Mouse (Mus musculus): ENCODE measurements at regions not wholly inside any gene's neighbourhood (a gene's known extent, or its start where the extent isn't known, plus 50 kb on each side); places are given as distances from the start of the nearest gene placed in this dataset.

GRCm38 (mm10) chrX:77432846-77433810, 77.7 kb upstream of the Tbl1x start:
- peak overlapping the region; percentile 16 for H3K4me3 ChIP-seq (ENCODE audit: low read depth, low read length)
- H3K27ac ChIP-seq (ENCODE audit: low read depth, low read length), result peak overlapping the region; percentile 76
- H3K4me2 ChIP-seq (ENCODE audit: low read depth), result peak overlapping the region; percentile 39
- 30% methylated on average over 26 of the region's 29 CpGs for WGBS
- H3K36me3 ChIP-seq (ENCODE audit: insufficient read depth), result no peaks in the 10 kb centered on the region
- H3K4me1 ChIP-seq (ENCODE audit: insufficient read depth), result no peaks in the 10 kb centered on the region
- no peaks in the 10 kb centered on the region for H3K9me3 ChIP-seq (ENCODE audit: low read length)
- no peak for TF ChIP-seq CTCF (IDR thresholded peaks at IDR 0.05; ENCODE audit: low read depth)
- H3K27me3 ChIP-seq (ENCODE audit: insufficient read depth, low read length), result no peaks in the 10 kb centered on the region
- peak overlapping the region; percentile 28; the same call in 1 of the 2 replicates for H3K9ac ChIP-seq
- DNase-seq (peak; percentile 96), ATAC-seq (peak; percentile 96)

GRCm38 (mm10) chrX:77433811-77434192, 77.0 kb upstream of the Tbl1x start:
- 33% methylated on average over 3 of the region's 3 CpGs for WGBS
- no peak for TF ChIP-seq CTCF (IDR thresholded peaks at IDR 0.05; ENCODE audit: low read depth)
- H3K9me3 ChIP-seq (ENCODE audit: low read length), result no peaks in the 10 kb centered on the region
- H3K4me1 ChIP-seq (ENCODE audit: insufficient read depth), result no peaks in the 10 kb centered on the region
- peak; percentile 52 for ATAC-seq
- H3K4me3 ChIP-seq (ENCODE audit: low read depth, low read length), result peak overlapping the region; percentile 12; the same call in 1 of the 2 replicates
- peak overlapping the region; percentile 76 for H3K27ac ChIP-seq (ENCODE audit: low read depth, low read length)
- DNase-seq, result no peak
- no peaks in the 10 kb centered on the region for H3K36me3 ChIP-seq (ENCODE audit: insufficient read depth)
- peak overlapping the region; percentile 28; the same call in 1 of the 2 replicates for H3K9ac ChIP-seq
- peak overlapping the region; percentile 39 for H3K4me2 ChIP-seq (ENCODE audit: low read depth)
- H3K27me3 ChIP-seq (ENCODE audit: insufficient read depth, low read length), result no peaks in the 10 kb centered on the region

GRCm38 (mm10) chrX:77443852-77444492, 66.8 kb upstream of the Tbl1x start:
- no peak overlapping the region for H3K9ac ChIP-seq
- no peaks in the 10 kb centered on the region for H3K27me3 ChIP-seq (ENCODE audit: insufficient read depth, low read length)
- no peaks in the 10 kb centered on the region for H3K36me3 ChIP-seq (ENCODE audit: insufficient read depth)
- no peaks in the 10 kb centered on the region for H3K4me1 ChIP-seq (ENCODE audit: insufficient read depth)
- peak; percentile 61 for ATAC-seq
- 24% methylated on average over 3 of the region's 3 CpGs for WGBS
- no peak overlapping the region for H3K4me3 ChIP-seq (ENCODE audit: low read depth, low read length)
- TF ChIP-seq CTCF (IDR thresholded peaks at IDR 0.05; ENCODE audit: low read depth), result no peak
- peak; percentile 56 for DNase-seq
- peak overlapping the region; percentile 29; the same call in 1 of the 2 replicates for H3K27ac ChIP-seq (ENCODE audit: low read depth, low read length)
- no peak overlapping the region for H3K4me2 ChIP-seq (ENCODE audit: low read depth)
- H3K9me3 ChIP-seq (ENCODE audit: low read length), result no peaks in the 10 kb centered on the region

- WGBS, result 85% methylated on average over 3 of the region's 3 CpGs
- no peaks in the 10 kb centered on the region for H3K4me1 ChIP-seq (ENCODE audit: insufficient read depth)
- no peaks in the 10 kb centered on the region for H3K27me3 ChIP-seq (ENCODE audit: insufficient read depth, low read length)
- ATAC-seq (no peak), DNase-seq (no peak)
- H3K9ac ChIP-seq, result no peak overlapping the region
- H3K9me3 ChIP-seq (ENCODE audit: low read length), result no peaks in the 10 kb centered on the region
- no peak for TF ChIP-seq CTCF (IDR thresholded peaks at IDR 0.05; ENCODE audit: low read depth)
- no peak overlapping the region for H3K4me2 ChIP-seq (ENCODE audit: low read depth)
- no peak overlapping the region for H3K27ac ChIP-seq (ENCODE audit: low read depth, low read length)
- H3K36me3 ChIP-seq (ENCODE audit: insufficient read depth), result no peaks in the 10 kb centered on the region
- H3K4me3 ChIP-seq (ENCODE audit: low read depth, low read length), result no peak overlapping the region
These were observed 64.1 kb upstream of the Tbl1x start for GRCm38 (mm10) chrX:77446755-77447154.

GRCm38 (mm10) chrX:77451977-77452675, 58.7 kb upstream of the Tbl1x start:
- H3K9ac ChIP-seq, result no peak overlapping the region
- H3K27me3 ChIP-seq (ENCODE audit: insufficient read depth, low read length), result no peaks in the 10 kb centered on the region
- TF ChIP-seq CTCF (IDR thresholded peaks at IDR 0.05; ENCODE audit: low read depth), result no peak
- DNase-seq (no peak), ATAC-seq (peak; percentile 29; the same call in 1 of the 2 replicates)
- H3K4me2 ChIP-seq (ENCODE audit: low read depth), result no peak overlapping the region
- H3K9me3 ChIP-seq (ENCODE audit: low read length), result no peaks in the 10 kb centered on the region
- no peak overlapping the region for H3K4me3 ChIP-seq (ENCODE audit: low read depth, low read length)
- H3K27ac ChIP-seq (ENCODE audit: low read depth, low read length), result no peak overlapping the region
- H3K36me3 ChIP-seq (ENCODE audit: insufficient read depth), result no peaks in the 10 kb centered on the region
- 43% methylated on average over 1 of the region's 1 CpGs for WGBS
- no peaks in the 10 kb centered on the region for H3K4me1 ChIP-seq (ENCODE audit: insufficient read depth)

Data from forebrain, postnatal 0 days (tissue).